Mouse (Mus musculus) cerebellum, adult 8-10 months (tissue): ENCODE measurements around the gene Gm13084.
"Not testable (repeated sequence)": the region's sequence is repeated elsewhere in the genome, so short reads cannot be mapped to it uniquely, and the experiment has no call there.

Source experiments
- DNase-seq: peaks from one replicate; pipeline ENCODE4 v3.0.0; 2022

Gene Gm13084

DNA sequence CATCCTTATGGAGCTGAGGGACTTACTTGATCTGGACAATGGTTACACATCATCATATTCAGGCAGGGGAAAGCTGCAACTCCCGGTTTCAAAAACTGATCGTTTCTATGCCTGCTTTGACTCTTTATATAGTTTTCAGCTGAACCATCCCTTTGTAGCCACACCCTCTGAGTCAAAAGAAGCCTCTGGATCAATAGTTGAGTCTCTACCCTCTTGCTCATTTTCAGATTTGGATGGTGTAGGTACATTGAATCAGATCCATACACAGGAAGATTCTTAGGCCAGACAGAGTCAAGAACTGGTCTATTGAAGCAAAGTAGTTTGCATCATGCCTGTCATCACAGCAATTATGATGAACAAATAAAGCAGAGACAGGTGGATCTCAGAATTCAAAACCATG lies at the start of gene Gm13084:
Gene Gm13084, minus strand, starts transcription at position 101 of the 400 bp plus-strand sequence.
- no peak for DNase-seq

DNA sequence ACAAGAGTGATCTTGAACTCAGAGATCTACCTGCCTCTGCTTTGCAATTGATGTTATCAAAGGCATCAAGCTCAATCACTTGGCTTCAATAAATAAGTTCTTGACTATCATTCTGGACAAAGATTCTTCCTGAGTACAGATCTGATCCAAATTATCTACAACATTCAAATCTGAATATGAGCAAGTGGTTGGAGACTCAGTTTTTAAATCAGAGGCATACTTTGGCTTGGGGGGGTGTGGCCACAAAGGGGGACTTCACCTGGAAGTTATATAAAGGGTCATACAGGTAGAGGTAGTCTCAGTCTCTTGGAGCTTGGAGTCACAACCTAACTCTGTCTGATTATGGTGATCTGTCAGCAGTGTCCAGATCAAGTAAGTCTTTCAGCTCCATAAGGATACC lies 30.3 kb upstream of the Gm13084 start, which contains the start of gene Gm13103:
Gene Gm13103, plus strand, starts transcription at position 301 of the 400 bp plus-strand sequence.
- DNase-seq = not testable (repeated sequence)

DNA sequence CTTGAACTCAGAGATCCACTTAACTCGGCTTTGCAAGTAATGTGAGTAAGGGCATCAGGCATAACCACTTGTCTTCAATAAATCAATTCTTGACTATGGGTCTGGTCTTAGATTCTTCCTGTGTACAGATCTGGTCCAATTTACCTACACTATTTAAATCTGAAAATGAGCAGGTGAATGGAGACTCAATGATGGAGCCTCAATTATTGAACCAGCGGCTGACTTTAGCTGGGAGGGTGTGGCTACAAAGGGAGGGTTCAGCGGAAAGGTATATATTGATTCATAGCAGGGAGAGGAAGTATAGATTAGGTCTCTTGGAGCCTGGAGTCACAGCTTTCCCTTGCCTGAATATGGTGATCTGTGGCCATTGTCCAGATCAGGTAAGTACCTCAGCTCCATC lies 26.8 kb downstream of the Gm13084 start, which contains the start of gene Gm13023:
Gene Gm13023, plus strand, starts transcription at position 301 of the 400 bp plus-strand sequence.
- not testable (repeated sequence) for DNase-seq
